Mouse (Mus musculus) forebrain, embryonic 12.5 days (tissue): ENCODE measurements around the gene Adcy1. TPM values are rescaled to one million over a fixed set of nuclear protein-coding genes. Genes with fewer than 3 reads are reported as not detected.

ENCODE experiments used
- ATAC-seq: fragments of 200-750 bp; cut with Nextera tagmentation; 2 replicates; pipeline ENCODE4 v1.8.0; 2017; ENCODE audit warnings: moderate TSS enrichment; ENCODE audit not compliant: low FRiP score
- H3K27ac ChIP-seq: fragments of 300-500 bp; sonication (generic); 2 replicates; pipeline ENCODE4 v1.5.1; 2016; ENCODE audit warnings: mild to moderate bottlenecking
- H3K27me3 ChIP-seq: fragments of 300-500 bp; sonication (generic); 2 replicates; pipeline ENCODE4 v1.6.1; 2016; ENCODE audit warnings: mild to moderate bottlenecking
- H3K36me3 ChIP-seq: fragments of 300-500 bp; sonication (generic); replicated peaks from 2 replicates; pipeline ENCODE4 v1.6.1; 2016; ENCODE audit warnings: mild to moderate bottlenecking
- H3K4me1 ChIP-seq: fragments of 300-500 bp; sonication (generic); 2 replicates; pipeline ENCODE4 v1.6.1; 2016
- H3K4me2 ChIP-seq: fragments of 300-500 bp; sonication (generic); 2 replicates; pipeline ENCODE4 v1.6.1; 2016; ENCODE audit warnings: mild to moderate bottlenecking, moderate library complexity
- H3K4me3 ChIP-seq: fragments of 300-500 bp; sonication (generic); replicated peaks from 2 replicates; pipeline ENCODE4 v1.5.1; 2016; ENCODE audit warnings: mild to moderate bottlenecking
- H3K9ac ChIP-seq: fragments of 300-500 bp; sonication (generic); 2 replicates; pipeline ENCODE4 v1.6.1; 2016; ENCODE audit warnings: mild to moderate bottlenecking
- H3K9me3 ChIP-seq: fragments of 300-500 bp; sonication (generic); 2 replicates; pipeline ENCODE4 v1.6.1; 2016
- WGBS: fragments of 180-500 bp; shearing (Covaris S2); methylation state at CpG from one replicate; pipeline ENCODE4 v1.1.7; 2016; 5-methylcytosine and 5-hydroxymethylcytosine counted together
- polyA plus RNA-seq: library from polyadenylated mRNA; unstranded; fragments of >200 nt; fragmentation: Nextera tagmentation; extraction: Ambion mirVana; gene quantifications from 2 replicates; pipeline ENCODE4 v1.2.1, GENCODE M21; 2016

The Adcy1 gene
- polyA plus RNA-seq, 1 experiment from 2014 or later: 1.3 TPM

DNA sequence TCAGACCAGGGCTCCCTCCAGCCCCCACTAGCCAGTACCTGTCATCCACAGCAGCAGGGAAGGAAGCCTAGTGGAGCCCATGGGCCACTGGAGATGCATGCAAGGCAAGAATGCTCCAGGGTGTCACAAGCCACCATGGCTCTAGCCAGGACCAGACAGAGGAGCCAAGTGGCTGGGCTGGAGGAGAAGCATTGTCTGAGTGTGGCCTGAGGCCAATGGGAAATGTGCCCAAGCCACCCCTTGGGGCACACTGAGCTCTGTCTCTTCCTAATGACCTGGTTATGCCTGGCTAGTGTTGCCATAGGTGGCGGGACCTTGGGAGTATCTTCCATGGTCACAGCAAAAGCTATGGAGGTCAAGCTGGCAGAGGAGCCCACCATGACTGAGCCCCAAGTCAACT lies 106.4 kb downstream of the Adcy1 start:
- Histone ChIP-seq H3K36me3 (no peaks in the 10 kb centered on the region), H3K27ac (no peak overlapping the region), H3K27me3 (no peaks in the 10 kb centered on the region), H3K4me1 (no peaks in the 10 kb centered on the region), H3K9ac (no peak overlapping the region), H3K4me2 (no peak overlapping the region), H3K4me3 (no peak overlapping the region), H3K9me3 (no peaks in the 10 kb centered on the region)
- WGBS: 93% methylated on average over 1 of the region's 1 CpGs
- no peak for ATAC-seq

DNA sequence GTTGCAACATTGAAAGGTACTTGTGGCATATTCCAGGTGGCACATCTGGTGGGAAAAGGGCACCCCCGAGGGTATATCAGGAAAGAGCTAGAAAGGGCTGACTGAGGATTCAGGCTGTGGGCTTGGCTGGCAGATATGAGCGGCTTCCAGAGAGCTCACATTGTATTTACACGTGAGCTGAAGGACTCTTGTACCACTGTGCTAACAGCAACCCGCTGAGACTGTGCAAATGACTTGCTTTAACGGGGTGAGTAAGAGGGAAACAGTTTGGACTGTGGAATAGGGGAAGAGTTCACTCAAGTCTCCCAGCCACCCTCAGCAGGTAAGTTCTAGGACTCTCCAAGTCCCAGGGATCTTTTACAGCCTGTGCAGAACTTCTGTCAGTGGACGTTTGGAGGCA lies 110.4 kb downstream of the Adcy1 start:
- Histone ChIP-seq H3K9ac (no peak overlapping the region), H3K36me3 (no peaks in the 10 kb centered on the region), H3K9me3 (no peaks in the 10 kb centered on the region), H3K27ac (no peak overlapping the region), H3K4me1 (no peaks in the 10 kb centered on the region), H3K27me3 (no peaks in the 10 kb centered on the region), H3K4me3 (no peak overlapping the region), H3K4me2 (no peak overlapping the region)
- 77% methylated on average over 6 of the region's 6 CpGs for WGBS
- no peak for ATAC-seq

DNA sequence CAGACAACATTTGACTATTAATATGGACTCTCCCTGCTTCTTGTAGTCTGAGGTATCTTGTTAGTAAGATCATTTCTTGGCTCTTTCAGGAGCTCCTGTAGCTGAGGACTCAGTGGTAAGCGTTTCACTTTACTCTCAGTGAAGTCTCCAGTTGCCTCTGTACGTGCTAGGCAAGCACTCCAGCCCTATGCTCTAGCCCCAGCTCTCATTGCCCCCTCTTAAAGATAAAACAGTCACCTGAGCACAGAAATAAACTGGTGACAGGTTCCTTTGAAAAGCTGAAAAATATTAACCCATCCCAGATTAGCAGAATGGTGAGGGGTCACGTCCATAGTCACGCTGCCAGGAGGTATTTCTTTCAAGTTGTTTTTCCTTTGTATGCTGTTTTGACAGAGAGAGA lies 115.4 kb downstream of the Adcy1 start:
- no peaks in the 10 kb centered on the region for H3K9me3 ChIP-seq
- no peaks in the 10 kb centered on the region for H3K36me3 ChIP-seq
- 88% methylated on average over 4 of the region's 4 CpGs for WGBS
- no peak overlapping the region for H3K9ac ChIP-seq
- no peak overlapping the region for H3K4me2 ChIP-seq
- no peaks in the 10 kb centered on the region for H3K27me3 ChIP-seq
- peaks cover 15% of the 10 kb centered on the region for H3K4me1 ChIP-seq
- no peak overlapping the region for H3K4me3 ChIP-seq
- ATAC-seq: no peak
- H3K27ac ChIP-seq: no peak overlapping the region

DNA sequence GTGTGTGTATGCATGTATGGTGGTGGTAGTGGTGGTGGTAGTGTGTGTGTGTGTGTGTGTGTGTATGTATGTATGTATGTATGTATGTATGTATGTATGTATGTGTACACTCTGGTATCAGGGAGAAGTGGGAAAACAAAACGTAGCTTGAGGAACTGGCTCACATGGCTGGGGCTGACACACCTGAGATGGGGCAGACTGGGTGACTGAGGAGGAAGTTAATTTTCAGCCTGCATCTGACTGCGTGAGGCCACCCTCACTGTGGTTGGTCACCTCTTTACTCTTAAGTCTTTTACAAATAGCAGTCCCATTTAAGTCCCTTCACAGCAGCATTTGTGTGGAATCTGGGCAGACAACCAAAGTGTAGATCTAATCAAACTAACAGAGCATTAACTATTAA lies 116.0 kb downstream of the Adcy1 start:
- no peak for ATAC-seq
- Histone ChIP-seq H3K27ac (no peak overlapping the region), H3K4me1 (peaks cover 15% of the 10 kb centered on the region), H3K9ac (no peak overlapping the region), H3K36me3 (no peaks in the 10 kb centered on the region), H3K4me2 (no peak overlapping the region), H3K9me3 (no peaks in the 10 kb centered on the region), H3K4me3 (no peak overlapping the region), H3K27me3 (no peaks in the 10 kb centered on the region)
- 90% methylated on average over 2 of the region's 2 CpGs for WGBS

DNA sequence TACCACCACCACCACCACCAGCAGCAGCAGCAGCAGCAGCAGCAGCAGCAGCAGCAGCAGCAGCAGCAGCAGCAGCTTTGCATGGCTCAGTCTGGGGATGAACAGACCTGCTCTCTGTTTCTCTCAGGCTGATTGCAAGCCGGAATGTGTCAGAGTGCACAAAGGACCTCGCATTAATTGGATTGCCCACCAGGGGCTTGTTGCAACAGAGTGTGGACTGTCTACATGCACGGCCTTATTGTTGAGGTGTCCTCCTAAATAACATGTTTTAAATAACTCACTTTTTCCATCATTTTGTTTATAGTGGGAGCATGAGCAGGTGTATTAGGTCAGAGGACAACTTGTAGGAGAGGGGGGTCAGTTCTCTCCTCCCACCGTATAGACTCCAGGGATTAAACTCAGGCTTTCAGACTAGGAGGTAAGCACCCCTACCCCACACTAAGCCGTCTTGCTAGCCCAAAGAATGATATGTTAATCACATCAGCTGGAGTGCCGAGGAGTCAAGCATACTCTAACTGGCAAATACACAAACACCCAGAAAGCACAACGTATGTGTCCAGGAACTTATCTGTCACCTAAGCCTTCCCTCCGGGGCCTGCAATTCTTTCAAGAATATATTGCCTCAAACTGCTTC lies 119.2 kb downstream of the Adcy1 start:
- peaks cover 15% of the 10 kb centered on the region for H3K4me1 ChIP-seq
- 11% methylated on average over 8 of the region's 8 CpGs for WGBS
- H3K27ac ChIP-seq: 0 out of 2 replicates have a peak overlapping the region, but pooled peaks have one; percentile 2

DNA sequence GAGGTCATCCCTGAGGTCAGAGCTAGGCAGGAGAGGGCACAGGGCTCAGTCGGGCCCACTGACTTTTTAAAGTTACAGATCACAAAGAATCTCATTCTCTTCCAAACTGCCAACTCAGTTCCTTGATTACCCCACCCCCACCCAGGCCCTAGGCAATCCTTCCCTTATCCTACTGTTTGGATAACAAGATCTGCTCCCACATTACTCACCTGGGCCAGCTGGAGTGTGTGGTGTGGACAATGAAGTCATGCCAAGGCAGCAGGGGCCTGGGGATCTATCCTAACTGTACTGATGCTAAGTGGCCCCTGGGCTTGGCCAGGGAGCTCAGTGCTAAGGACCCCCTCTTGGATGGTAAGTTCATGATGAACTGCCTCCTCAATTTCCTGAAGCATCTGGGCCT lies 121.1 kb downstream of the Adcy1 start:
- H3K9me3 ChIP-seq: no peaks in the 10 kb centered on the region
- no peak for ATAC-seq
- H3K9ac ChIP-seq: no peak overlapping the region
- peaks cover 15% of the 10 kb centered on the region for H3K4me1 ChIP-seq
- no peak overlapping the region for H3K4me2 ChIP-seq
- H3K27me3 ChIP-seq: 0 out of 2 replicates have a peak, but pooled peaks cover 11% of the 10 kb centered on the region
- H3K4me3 ChIP-seq: no peak overlapping the region
- H3K27ac ChIP-seq: no peak overlapping the region
- no peaks in the 10 kb centered on the region for H3K36me3 ChIP-seq
- 31% methylated on average over 1 of the region's 1 CpGs for WGBS

More for the DNA sequence above, 119.2 kb downstream of the Adcy1 start:
- H3K9ac ChIP-seq: no peak overlapping the region
- no peak overlapping the region for H3K4me3 ChIP-seq
- no peak overlapping the region for H3K4me2 ChIP-seq
- peak; percentile 91 for ATAC-seq
- no peaks in the 10 kb centered on the region for H3K9me3 ChIP-seq
- no peaks in the 10 kb centered on the region for H3K36me3 ChIP-seq
- H3K27me3 ChIP-seq: 0 out of 2 replicates have a peak, but pooled peaks cover 11% of the 10 kb centered on the region

DNA sequence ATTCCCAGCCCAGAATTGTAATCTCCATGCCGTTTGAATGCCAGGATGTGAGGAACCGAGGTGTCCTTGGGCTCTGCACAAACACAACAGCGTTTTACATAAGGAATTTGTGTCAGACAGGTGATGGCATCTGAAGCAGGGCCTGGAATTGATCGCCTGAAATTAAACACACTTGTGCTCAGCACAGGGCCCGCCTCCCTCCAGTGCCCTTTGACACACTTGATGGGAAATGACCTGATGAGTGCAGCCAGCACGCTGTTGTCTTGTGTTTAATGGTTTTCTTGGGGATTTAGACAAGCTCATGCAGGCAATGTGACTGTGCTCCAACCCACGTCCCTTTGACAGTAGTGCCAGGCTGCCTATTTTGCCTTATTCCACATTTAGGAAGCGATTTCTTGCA lies 124.2 kb downstream of the Adcy1 start:
- Histone ChIP-seq H3K36me3 (no peaks in the 10 kb centered on the region), H3K9me3 (no peaks in the 10 kb centered on the region), H3K27me3 (0 out of 2 replicates have a peak, but pooled peaks cover 11% of the 10 kb centered on the region), H3K27ac (no peak overlapping the region), H3K4me3 (no peak overlapping the region), H3K4me2 (no peak overlapping the region), H3K9ac (no peak overlapping the region), H3K4me1 (peaks cover 10% of the 10 kb centered on the region)
- 62% methylated on average over 8 of the region's 8 CpGs for WGBS
- ATAC-seq: no peak

DNA sequence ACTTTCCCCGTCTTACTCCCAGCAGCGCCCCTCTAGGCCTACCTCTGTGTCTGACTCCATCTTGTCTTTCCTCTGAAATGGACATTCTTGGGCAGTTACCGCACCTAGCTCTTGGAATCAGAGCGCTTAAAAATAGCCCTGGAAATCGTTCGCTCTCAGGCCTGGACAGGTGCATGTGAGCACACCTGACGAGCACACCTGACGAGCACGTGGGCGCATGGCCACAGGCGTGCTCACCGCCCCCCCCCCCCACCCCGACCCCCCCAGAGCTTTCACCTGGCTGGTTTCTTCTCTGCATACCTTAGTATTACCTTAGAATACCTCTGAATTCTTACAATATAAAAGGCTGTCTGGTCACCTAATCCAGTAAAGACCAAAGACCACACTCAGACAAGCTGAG lies 125.2 kb downstream of the Adcy1 start, which contains the start of gene Gm11985:
Gm11985 (minus strand) TSS at position 101 of the 400 bp plus-strand sequence.
- Histone ChIP-seq H3K36me3 (no peaks in the 10 kb centered on the region), H3K4me1 (peaks cover 3% of the 10 kb centered on the region; the same call in 1 of the 2 replicates), H3K27ac (no peak within 1 kb of the TSS), H3K27me3 (0 out of 2 replicates have a peak, but pooled peaks cover 11% of the 10 kb centered on the region), H3K9me3 (no peaks in the 10 kb centered on the region), H3K4me3 (no peak within 1 kb of the TSS), H3K9ac (no peak within 1 kb of the TSS), H3K4me2 (no peak within 1 kb of the TSS)
- no peak for ATAC-seq
- 87% methylated on average over 13 of the region's 13 CpGs for WGBS

DNA sequence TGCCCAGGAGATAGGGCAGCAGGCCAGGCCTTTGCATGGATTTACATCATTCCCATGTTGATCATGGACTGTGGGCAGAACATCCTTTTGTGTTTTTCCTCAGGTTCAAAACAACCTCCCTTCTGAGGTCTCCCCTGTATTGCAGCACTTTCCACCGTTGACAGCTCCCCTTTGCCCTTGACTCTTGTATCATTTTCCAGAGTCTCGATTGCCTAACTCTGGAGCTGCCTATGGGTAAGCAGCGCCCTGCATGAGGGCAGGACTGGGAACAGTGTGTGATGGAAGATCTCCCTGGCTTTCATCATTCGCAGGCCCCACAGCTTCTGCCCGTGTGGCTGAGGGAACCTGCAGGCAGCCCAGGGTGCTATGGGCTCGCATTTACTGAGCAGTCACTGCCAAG lies 129.4 kb downstream of the Adcy1 start:
- no peaks in the 10 kb centered on the region for H3K36me3 ChIP-seq
- no peak overlapping the region for H3K4me2 ChIP-seq
- H3K27me3 ChIP-seq: no peaks in the 10 kb centered on the region
- H3K27ac ChIP-seq: no peak overlapping the region
- ATAC-seq: no peak
- H3K4me1 ChIP-seq: peaks cover 8% of the 10 kb centered on the region; the same call in 1 of the 2 replicates
- no peak overlapping the region for H3K4me3 ChIP-seq
- H3K9ac ChIP-seq: no peak overlapping the region
- WGBS: 76% methylated on average over 6 of the region's 6 CpGs
- no peaks in the 10 kb centered on the region for H3K9me3 ChIP-seq

DNA sequence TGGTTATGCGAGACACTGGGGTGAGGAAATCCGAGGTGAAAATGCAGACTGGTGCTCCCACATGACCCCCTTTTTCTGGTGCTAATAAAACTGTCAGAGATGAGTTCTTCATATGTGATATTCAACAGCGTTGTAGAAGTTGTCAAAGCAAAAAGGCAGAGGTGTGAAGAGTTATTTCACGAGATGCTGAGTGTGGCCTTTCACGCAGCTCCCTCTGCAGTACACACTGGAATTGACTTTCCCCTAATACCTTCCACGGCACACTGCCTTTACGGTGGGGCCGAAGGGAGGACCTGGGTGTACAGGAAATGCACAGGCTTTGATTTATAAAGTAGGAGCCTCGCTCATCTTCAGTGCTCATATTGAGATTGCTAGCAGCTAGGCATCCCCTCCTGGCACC lies 129.8 kb downstream of the Adcy1 start:
- 79% methylated on average over 9 of the region's 9 CpGs for WGBS
- Histone ChIP-seq H3K4me1 (peaks cover 12% of the 10 kb centered on the region), H3K9ac (no peak overlapping the region), H3K36me3 (no peaks in the 10 kb centered on the region), H3K27me3 (no peaks in the 10 kb centered on the region), H3K4me2 (no peak overlapping the region), H3K4me3 (no peak overlapping the region), H3K9me3 (no peaks in the 10 kb centered on the region), H3K27ac (no peak overlapping the region)
- ATAC-seq: no peak

DNA sequence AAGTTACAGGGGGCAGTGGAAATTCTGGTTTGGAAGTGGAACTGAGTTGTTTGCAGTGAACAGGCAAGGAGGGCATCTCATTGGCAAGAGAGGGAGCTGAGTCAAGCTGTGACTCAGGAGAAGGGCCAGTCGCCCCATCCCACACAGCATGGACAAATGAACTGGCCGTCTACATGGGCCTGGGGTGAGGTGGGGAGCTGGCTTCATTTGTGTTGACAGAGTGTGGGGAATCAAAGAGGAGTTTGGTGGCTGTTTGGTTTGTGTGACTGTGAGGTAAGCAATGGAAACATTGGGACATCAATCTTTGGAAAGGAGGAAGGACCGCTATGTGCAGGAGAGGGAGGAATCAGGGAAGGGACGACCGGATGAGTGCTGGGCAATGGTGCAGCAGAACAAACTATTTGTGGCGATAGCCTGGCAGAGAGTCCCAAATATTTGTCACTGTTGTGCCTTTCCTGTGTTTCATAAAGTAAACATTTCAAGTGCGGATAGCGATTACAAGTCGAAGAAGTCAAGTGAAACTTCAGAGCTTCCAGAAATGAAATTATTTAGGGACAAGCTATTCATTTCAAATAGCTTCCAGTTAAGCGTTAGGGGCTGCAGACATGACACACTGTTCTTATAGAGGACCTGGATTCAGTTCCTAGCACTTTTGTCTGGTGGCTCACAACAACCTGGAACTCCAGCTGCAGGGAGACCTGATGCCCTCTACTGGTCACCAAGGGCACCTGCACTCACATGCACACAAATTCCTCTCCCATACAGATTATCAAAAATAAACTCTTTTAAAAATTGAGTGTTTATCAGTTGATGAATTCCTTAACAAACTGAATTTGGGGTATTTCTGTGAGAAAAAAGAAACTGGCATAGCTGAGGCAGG lies 131.4 kb downstream of the Adcy1 start:
- WGBS: 95% methylated on average over 10 of the region's 10 CpGs
- Histone ChIP-seq H3K9me3 (no peaks in the 10 kb centered on the region), H3K4me1 (peaks cover 12% of the 10 kb centered on the region), H3K27me3 (no peaks in the 10 kb centered on the region), H3K27ac (no peak overlapping the region), H3K4me3 (no peak overlapping the region), H3K36me3 (no peaks in the 10 kb centered on the region), H3K4me2 (no peak overlapping the region), H3K9ac (no peak overlapping the region)
- ATAC-seq: no peak

DNA sequence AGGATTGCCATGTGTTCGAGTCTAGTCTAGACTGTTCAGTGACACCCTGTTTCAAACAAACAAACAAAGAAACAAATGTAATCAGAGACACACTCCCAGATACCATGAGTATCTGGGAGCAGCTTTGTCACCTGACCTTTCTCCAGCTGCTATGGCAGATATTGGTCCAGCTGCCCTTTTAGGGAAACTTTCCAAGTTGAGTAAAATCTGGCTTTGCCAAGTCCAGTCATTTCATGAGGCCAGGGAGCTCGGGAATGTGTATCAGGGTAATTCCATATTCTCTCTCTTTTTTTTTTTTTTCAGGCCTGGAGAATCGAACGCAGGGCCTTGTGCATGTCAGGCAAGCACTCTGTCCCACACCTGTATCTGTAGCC lies 132.0 kb downstream of the Adcy1 start:
- Histone ChIP-seq H3K4me3 (no peak overlapping the region), H3K27ac (no peak overlapping the region), H3K36me3 (no peaks in the 10 kb centered on the region), H3K9me3 (no peaks in the 10 kb centered on the region), H3K27me3 (no peaks in the 10 kb centered on the region), H3K4me1 (peaks cover 12% of the 10 kb centered on the region), H3K9ac (no peak overlapping the region), H3K4me2 (no peak overlapping the region)
- no peak for ATAC-seq
- 91% methylated on average over 4 of the region's 4 CpGs for WGBS
